Mouse (Mus musculus) layer of hippocampus, adult 11-12 months (tissue): ENCODE data around the gene C1galt1c1.

Experiments
- DNase-seq: peaks from one replicate; pipeline ENCODE4 v3.0.0; 2022; ENCODE audit warnings: low spot score

C1galt1c1 gene

GRCm38 (mm10) chrX:38634801-38635637, at the start of gene C1galt1c1:
TSS of gene C1galt1c1 (minus strand) at chrX:38635087.
- DNase-seq: peak; percentile 94

- no peak for DNase-seq
These were observed 47.1 kb upstream of the C1galt1c1 start for GRCm38 (mm10) chrX:38681972-38682371.

GRCm38 (mm10) chrX:38669111-38669903, 34.4 kb upstream of the C1galt1c1 start:
- no peak for DNase-seq

GRCm38 (mm10) chrX:38656206-38656883, 21.5 kb upstream of the C1galt1c1 start:
- no peak for DNase-seq

DNA sequence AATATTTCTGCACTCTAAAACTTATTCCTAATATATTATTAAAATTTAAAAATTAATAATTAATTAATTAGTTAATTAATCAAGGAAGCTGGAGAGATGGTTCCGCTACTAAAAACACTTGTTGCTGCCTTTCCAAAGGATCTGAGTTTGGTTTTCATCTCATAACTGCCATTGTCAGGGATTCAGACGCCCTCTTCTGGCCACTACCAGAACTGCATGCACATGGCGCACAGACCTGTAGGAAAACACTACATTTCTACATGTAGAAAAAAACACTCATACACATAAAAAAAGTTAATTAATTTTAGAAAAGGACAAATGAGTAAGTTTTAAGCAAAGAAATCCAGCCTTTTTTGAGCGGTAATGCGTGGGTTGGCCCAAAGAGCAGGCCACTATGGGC, 19.8 kb upstream of the C1galt1c1 start:
- DNase-seq: no peak

GRCm38 (mm10) chrX:38653181-38653580, 18.3 kb upstream of the C1galt1c1 start:
- no peak for DNase-seq

GRCm38 (mm10) chrX:38651167-38651566, 16.3 kb upstream of the C1galt1c1 start:
- no peak for DNase-seq

DNA sequence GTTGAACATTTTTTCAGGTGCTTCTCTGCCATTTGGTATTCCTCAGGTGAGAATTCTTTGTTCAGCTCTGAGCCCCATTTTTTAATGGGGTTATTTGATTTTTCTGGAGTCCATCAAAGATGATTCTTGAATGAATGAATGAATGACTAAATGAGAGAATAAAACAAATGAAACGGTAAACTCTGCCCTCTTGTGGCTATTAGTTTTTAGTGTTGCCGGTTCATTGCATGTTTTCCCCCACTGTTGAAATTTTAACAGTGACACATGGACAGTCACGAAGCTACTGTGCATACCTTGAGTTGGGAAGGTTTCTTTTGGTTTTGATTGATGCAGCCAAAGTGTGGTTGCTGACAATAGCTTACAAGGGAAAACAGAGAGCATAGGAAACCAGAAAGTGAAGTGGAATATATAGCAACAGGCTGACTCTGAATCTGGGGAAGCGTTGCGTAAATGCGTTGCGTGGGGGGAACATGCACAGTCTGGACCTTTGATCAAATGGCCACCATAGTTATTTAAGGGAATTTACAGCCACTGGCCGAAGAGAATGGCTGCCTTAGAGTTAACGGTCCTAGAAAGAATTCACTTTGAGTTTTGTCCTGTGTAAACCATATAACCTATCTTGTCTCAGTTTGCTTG, 15.6 kb upstream of the C1galt1c1 start:
- DNase-seq: no peak

DNA sequence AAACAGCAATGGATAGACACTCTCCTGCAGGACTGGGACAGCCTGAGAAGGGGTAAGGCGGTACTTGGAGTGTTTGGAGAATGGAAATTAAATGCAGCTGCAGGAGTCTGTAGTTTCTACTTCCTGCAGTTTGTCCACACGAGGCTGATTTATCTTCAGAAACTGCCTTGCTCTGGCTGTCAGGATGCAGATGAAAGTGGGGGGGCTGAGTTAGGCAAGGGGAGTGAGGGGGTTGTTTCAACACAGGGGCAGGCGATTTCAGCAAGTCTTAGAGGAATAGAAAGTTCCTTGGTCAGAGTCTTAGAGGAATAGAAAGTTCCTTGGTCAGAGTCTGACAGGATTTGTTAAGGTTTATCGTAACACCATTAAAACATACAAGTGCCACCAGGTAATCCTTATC, 7.3 kb upstream of the C1galt1c1 start:
- no peak for DNase-seq

GRCm38 (mm10) chrX:38641435-38641834, 6.5 kb upstream of the C1galt1c1 start:
- no peak for DNase-seq

DNA sequence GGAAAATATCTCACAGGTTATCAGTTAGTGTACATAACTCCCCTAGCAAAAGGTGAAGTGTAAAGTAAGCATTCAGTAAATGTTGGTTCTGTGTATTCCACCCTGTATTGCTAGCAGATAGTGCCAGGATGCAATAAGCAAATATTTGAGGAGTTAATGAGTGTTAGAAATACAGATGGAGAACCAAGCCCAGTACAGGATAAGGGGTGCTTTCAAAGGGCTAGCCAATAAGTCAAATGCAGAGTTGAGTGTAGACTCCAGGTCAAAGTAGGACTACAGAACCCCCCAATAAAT, 698 bp upstream of the C1galt1c1 start:
- DNase-seq: no peak

DNA sequence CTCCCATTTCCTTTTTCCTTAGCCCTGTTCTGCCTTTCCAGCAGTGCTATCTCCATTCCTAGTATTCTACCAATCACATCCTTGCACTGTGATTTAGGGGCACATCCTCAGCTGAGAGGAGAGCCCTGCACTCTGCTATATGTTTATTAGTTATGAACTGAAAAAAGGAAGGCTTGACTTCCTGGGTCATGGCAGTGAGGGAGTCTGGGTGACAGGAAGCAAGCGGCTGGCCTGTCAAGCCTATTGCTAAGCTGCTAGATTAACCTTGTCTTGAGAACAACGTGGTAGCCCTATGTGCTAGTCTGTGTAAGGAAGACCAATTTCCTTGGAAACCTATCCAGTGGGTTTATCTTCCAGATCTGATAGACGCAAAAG, 33.9 kb downstream of the C1galt1c1 start:
- DNase-seq: peak; percentile 9

- peak; percentile 82 for DNase-seq
These were observed 34.5 kb downstream of the C1galt1c1 start, which contains the start of gene Mcts1 for GRCm38 (mm10) chrX:38600177-38600994. TSS of gene Mcts1 (plus strand) at chrX:38600578.

DNA sequence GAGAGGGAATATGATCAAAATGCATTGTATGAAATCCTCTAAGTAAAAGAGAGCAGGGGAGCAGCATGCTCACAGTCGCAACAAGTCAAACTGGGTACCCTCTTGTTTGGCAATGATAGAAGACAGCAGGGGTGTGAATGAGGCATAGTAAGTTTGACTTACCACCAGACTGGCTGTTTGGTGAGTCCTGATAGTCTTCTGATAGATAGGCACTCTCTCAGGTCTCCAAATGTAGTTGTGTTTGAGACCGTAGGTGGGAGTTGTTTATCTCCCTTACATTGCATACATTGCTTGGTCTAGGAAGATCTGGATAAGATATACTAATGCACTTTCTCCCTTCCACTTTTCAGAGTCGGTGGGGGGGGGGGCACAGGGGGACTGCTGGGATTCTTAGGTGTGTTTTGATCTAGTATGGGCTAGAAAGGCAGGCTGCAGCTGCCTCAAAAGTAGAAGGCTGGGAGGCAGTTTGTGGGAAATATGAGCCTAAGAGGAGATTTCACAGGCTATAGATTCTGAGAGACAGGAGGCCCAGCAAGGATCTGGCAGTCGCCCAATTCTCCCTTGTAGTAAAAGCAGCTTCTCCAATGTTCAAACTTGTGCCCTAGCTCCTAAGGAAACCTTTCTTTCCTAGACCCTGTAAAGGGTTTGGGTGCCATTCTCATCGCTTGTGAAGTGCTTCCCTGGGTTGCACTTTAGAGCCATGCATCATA, 41.6 kb downstream of the C1galt1c1 start:
- no peak for DNase-seq

DNA sequence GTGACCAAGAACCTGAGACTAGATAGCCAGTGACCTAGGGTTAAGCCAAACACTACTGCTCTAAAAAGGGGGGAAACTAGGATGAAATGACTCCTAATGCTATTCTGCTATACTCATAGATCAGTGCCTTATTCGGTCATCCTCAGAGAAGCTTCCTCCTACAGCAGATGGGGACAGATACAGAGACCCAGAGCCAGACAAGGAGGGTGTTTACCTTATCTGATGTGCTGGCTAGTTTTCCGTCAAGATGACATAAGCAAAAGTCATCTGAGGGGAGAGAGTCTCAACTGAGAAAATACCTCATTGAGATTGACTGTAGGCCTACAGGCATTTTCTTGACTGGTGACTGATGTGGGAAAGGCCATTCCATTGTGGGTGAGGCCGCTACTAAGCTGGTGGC, 43.1 kb downstream of the C1galt1c1 start:
- no peak for DNase-seq

GRCm38 (mm10) chrX:38589827-38590226, 45.1 kb downstream of the C1galt1c1 start:
- DNase-seq: no peak

DNA sequence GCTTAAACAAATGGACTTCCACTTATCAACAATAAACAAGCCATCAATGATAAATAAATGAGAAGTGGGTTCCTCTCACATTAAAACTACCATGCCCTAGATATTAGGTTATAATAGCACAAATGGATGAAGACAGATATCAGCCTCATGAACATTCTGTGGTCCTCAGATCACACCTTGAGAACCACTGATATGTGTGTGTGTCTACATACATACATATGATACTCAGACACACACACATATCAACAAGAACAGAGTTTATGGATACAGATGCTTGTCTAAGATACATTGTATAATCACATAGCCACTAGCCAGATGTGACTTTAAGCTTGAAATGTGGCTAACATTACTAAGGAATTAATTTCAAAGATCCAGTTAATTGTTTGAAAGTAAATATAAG, 51.6 kb downstream of the C1galt1c1 start:
- no peak for DNase-seq

DNA sequence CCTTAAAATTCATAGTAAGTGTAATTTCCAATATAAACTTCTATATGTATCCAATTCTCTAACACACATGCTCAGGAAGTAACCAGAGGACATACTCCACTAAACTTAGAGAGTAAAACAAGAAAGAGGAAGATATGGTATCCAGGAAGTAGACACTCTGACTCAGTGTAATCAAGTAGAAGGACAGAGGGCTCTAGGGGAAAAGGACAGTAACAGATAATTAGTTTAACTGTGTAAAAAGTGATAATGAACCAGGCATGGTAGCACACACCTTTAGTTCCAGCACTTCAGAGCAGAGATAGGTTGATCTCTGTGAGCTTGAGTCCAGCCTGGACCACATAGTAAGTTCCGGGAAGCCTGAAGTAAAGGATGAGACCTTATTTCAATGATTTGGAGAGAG, 53.7 kb downstream of the C1galt1c1 start:
- DNase-seq: no peak
